Mouse (Mus musculus) embryonic facial prominence, embryonic 12.5 days (tissue): ENCODE data around the gene Cdc5l. TPM values are rescaled to one million over a fixed set of nuclear protein-coding genes. Genes with fewer than 3 reads are reported as not detected.

Experiments used
- ATAC-seq: fragments of 200-750 bp; cut with Nextera tagmentation; 2 replicates; pipeline ENCODE4 v1.8.0; 2017; ENCODE audit not compliant: insufficient number of reproducible peaks, insufficient read depth, low FRiP score, low TSS enrichment
- H3K27ac ChIP-seq: fragments of 300-500 bp; sonication (generic); 2 replicates; pipeline ENCODE4 v1.5.1; 2016; ENCODE audit warnings: mild to moderate bottlenecking
- H3K27me3 ChIP-seq: fragments of 300-500 bp; sonication (generic); 2 replicates; pipeline ENCODE4 v1.6.1; 2016; ENCODE audit warnings: mild to moderate bottlenecking, moderate library complexity
- H3K36me3 ChIP-seq: fragments of 300-500 bp; sonication (generic); 2 replicates; pipeline ENCODE4 v1.6.1; 2016; ENCODE audit warnings: mild to moderate bottlenecking
- H3K4me1 ChIP-seq: fragments of 300-500 bp; sonication (generic); 2 replicates; pipeline ENCODE4 v1.6.1; 2016
- H3K4me2 ChIP-seq: fragments of 300-500 bp; sonication (generic); replicated peaks from 2 replicates; pipeline ENCODE4 v1.6.1; 2016; ENCODE audit warnings: mild to moderate bottlenecking, moderate library complexity
- H3K4me3 ChIP-seq: fragments of 300-500 bp; sonication (generic); 2 replicates; pipeline ENCODE4 v1.5.1; 2016; ENCODE audit warnings: mild to moderate bottlenecking
- H3K9ac ChIP-seq: fragments of 300-500 bp; sonication (generic); 2 replicates; pipeline ENCODE4 v1.6.1; 2016; ENCODE audit warnings: mild to moderate bottlenecking, moderate library complexity
- H3K9me3 ChIP-seq: fragments of 300-500 bp; sonication (generic); 2 replicates; pipeline ENCODE4 v1.6.1; 2016; ENCODE audit warnings: mild to moderate bottlenecking, moderate library complexity
- WGBS: fragments of 180-500 bp; shearing (Covaris S2); methylation state at CpG from one replicate; pipeline ENCODE4 v1.1.7; 2016; 5-methylcytosine and 5-hydroxymethylcytosine counted together
- polyA plus RNA-seq: library from polyadenylated mRNA; unstranded; fragments of >200 nt; fragmentation: Nextera tagmentation; extraction: Ambion mirVana; gene quantifications from 2 replicates; pipeline ENCODE4 v1.2.1, GENCODE M21; 2016

Cdc5l gene
- polyA plus RNA-seq, 1 experiment from 2014 or later, result 76.4 TPM

DNA sequence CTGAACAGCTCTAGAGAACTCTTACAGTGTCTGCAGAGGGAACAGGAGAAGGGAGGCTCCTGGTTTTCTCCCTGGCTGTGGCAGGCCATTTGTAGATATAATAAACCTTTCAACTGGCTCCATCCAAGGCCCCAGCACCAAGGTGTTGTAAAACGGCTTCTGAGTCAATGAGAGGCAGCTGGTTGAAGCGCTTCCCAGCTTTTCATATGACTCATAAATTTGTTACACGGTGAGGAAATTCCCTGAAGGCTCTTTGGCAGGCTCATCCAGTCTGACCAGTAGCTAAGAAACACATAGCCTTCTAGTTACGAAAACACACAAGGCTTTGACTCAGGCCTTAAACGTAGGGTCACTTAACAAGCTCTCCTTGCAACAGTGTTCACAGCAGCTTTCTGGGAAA, 74.1 kb downstream of the Cdc5l start:
- Histone ChIP-seq H3K36me3 (no peaks in the 10 kb centered on the region), H3K4me2 (no peak overlapping the region), H3K9ac (no peak overlapping the region), H3K27me3 (0 out of 2 replicates have a peak, but pooled peaks cover 10% of the 10 kb centered on the region), H3K4me3 (no peak overlapping the region), H3K4me1 (no peaks in the 10 kb centered on the region; the same call in 1 of the 2 replicates), H3K27ac (no peak overlapping the region), H3K9me3 (no peaks in the 10 kb centered on the region)
- 46% methylated on average over 5 of the region's 5 CpGs for WGBS
- no peak for ATAC-seq

DNA sequence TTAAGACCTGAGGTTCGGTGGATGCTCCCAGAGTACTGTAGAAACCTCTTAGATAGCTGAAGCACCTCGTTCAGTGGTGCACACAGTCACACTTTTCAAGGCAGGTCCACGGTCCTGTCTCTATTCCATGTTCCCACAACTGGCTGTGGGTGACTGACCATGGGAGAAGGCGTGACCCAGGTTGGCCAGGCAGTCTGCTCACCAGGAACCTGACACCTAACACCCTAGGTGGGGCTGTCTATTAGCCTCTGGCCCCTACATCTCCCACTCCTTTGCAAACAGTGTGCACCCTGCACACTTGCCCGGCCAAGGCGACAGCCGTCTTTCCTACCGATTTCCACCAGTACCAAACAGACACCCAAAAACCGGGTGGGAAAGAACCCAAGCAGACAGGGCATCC, 77.1 kb downstream of the Cdc5l start:
- no peak for ATAC-seq
- H3K9ac ChIP-seq, result no peak overlapping the region
- H3K27ac ChIP-seq, result no peak overlapping the region
- no peak overlapping the region for H3K4me2 ChIP-seq
- H3K36me3 ChIP-seq, result no peaks in the 10 kb centered on the region
- no peaks in the 10 kb centered on the region for H3K9me3 ChIP-seq
- WGBS, result 76% methylated on average over 9 of the region's 9 CpGs
- H3K4me3 ChIP-seq, result no peak overlapping the region
- 0 out of 2 replicates have a peak, but pooled peaks cover 10% of the 10 kb centered on the region for H3K27me3 ChIP-seq
- no peaks in the 10 kb centered on the region; the same call in 1 of the 2 replicates for H3K4me1 ChIP-seq

DNA sequence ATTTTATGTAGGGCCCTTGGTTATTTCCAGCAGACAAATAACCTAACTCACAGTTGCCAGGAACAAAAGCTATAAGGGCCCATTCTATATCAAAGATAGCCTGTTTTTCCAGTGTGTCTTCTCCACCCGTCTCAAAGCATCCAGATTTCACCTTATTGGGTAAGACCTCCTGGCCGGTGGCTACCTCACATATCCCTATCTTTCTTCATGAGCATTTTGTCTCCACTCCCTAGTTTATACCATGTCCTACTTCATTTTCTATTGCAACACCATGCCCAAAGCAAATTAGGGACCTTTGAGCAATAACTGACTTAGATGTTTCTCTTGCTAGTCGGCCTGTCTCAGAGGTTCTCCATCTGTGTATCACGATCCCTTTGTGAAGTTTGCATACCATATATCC, 85.6 kb downstream of the Cdc5l start:
- H3K27me3 ChIP-seq, result no peaks in the 10 kb centered on the region
- 91% methylated on average over 4 of the region's 4 CpGs for WGBS

More for the DNA sequence above, 85.6 kb downstream of the Cdc5l start:
- no peak overlapping the region for H3K9ac ChIP-seq
- no peak overlapping the region for H3K4me3 ChIP-seq
- H3K27ac ChIP-seq, result no peak overlapping the region
- peaks cover 10% of the 10 kb centered on the region; the same call in 1 of the 2 replicates for H3K9me3 ChIP-seq
- no peak for ATAC-seq
- H3K4me1 ChIP-seq, result no peaks in the 10 kb centered on the region
- no peak overlapping the region for H3K4me2 ChIP-seq
- H3K36me3 ChIP-seq, result no peaks in the 10 kb centered on the region

Other genes starting within 250 kb of the Cdc5l start
- 0.49 and 0.89 TPM in 2 replicates for gene Spats1, start 41.7 kb upstream of the Cdc5l start, polyA plus RNA-seq
- gene Aars2, start 73.1 kb upstream of the Cdc5l start, polyA plus RNA-seq, result 25.7 and 26.6 TPM in 2 replicates
- 1.4 and 1.6 TPM in 2 replicates for gene Tcte1, start 89.7 kb upstream of the Cdc5l start, polyA plus RNA-seq
- 9.2 and 11.1 TPM in 2 replicates for gene Tmem151b, start 115.9 kb upstream of the Cdc5l start, polyA plus RNA-seq
- gene Nfkbie, start 122.0 kb upstream of the Cdc5l start, polyA plus RNA-seq, result 6.7 and 8.3 TPM in 2 replicates
- 108 and 109 TPM in 2 replicates for gene Slc35b2, start 130.1 kb upstream of the Cdc5l start, polyA plus RNA-seq
- 1,470 and 1,480 TPM in 2 replicates for gene Hsp90ab1, start 139.5 kb upstream of the Cdc5l start, polyA plus RNA-seq
- gene Slc29a1, start 165.9 kb upstream of the Cdc5l start, polyA plus RNA-seq, result 59.1 and 60.5 TPM in 2 replicates
- gene Mymx, start 168.4 kb upstream of the Cdc5l start, polyA plus RNA-seq, result 9.2 and 10.7 TPM in 2 replicates
- 0.75 and 0.91 TPM in 2 replicates for gene Capn11, start 225.6 kb upstream of the Cdc5l start, polyA plus RNA-seq